14 mouse cellular contexts compared by ENCODE assay signal in the genomic region with DNA sequence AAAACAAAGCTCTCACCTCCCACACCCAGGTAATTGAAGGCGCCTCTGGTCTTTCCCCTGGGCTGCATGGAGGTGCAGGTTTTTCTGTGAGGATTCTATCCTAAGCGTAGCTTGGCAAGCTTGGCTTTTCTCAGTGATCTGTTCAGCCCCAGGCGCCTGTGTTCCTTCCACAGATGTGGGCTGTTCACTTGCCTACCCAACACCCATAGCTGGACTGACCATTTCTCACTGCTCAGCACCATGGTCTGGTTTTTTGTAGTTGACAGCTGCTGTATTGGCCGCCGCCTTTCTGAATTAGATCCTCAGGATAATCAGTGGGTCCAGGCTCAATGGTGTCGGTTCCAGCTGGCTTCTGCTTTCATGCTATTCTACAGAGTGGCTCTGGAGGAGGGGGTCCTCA. TPM values are rescaled to one million over a fixed set of nuclear protein-coding genes. Genes with fewer than 3 reads are reported as not detected.
A peak's percentile ranks its signal among the peaks of the same experiment; 100 is the strongest.
DNase-seq lines count a peak whose midpoint lies in the region; ATAC-seq and TF ChIP-seq lines count a peak whose summit lies in the region.
"Had no signal": no experiment of that assay in that cellular context is flagged by ENCODE, and none has a peak within 500 bp of the region (broad histone marks: within the 10 kb centered on the region; RNA-seq: fewer than 3 reads in every experiment).

No protein-coding gene starts in this region.

- no peak overlapping the region for H3K4me3 ChIP-seq in forebrain, postnatal 0 days (ENCODE audit: low read depth, low read length)
- H3K4me3 ChIP-seq in midbrain, embryonic 15.5 days = no peak overlapping the region
- H3K4me3 ChIP-seq: limb, embryonic 13.5 days had no signal

- peak overlapping the region; percentile 50; the same call in 1 of the 2 replicates for H3K27ac ChIP-seq in forebrain, postnatal 0 days (ENCODE audit: low read depth, low read length)
- peak overlapping the region; percentile 60 for H3K27ac ChIP-seq in midbrain, embryonic 15.5 days
- H3K27ac ChIP-seq: limb, embryonic 13.5 days had no signal

- DNase-seq in heart, adult 11 months = peak; percentile 92
- DNase-seq in heart, adult 18-20 months = no peak
- DNase-seq in brain, embryonic 14.5 days (ENCODE audit: low read depth) = peak; percentile 40
- DNase-seq in forebrain, postnatal 0 days = peak; percentile 16
- DNase-seq in thymus, postnatal 14 days = no peak
- DNase-seq in c-Kit-positive CD71-positive TER-119-positive erythroid progenitor cells, embryonic 14.5 days (ENCODE audit: low spot score) = no peak
- DNase-seq: adrenal gland, postnatal 25 days; cerebellum, postnatal 36 days; layer of hippocampus, postnatal 36 days; lung, adult 2 months had no signal

- TF ChIP-seq CTCF in brain, embryonic 14.5 days (IDR thresholded peaks at IDR 0.05; ENCODE audit: borderline replicate concordance, extremely low read depth, insufficient read depth, insufficient read length) = no peak
- no peak for TF ChIP-seq CTCF in forebrain, postnatal 0 days (IDR thresholded peaks at IDR 0.05; ENCODE audit: low read depth)

- H3K9me3 ChIP-seq in forebrain, postnatal 0 days (ENCODE audit: low read length) = no peaks in the 10 kb centered on the region
- no peaks in the 10 kb centered on the region for H3K9me3 ChIP-seq in midbrain, embryonic 15.5 days
- H3K9me3 ChIP-seq: limb, embryonic 13.5 days had no signal

- no peaks in the 10 kb centered on the region for H3K36me3 ChIP-seq in forebrain, postnatal 0 days (ENCODE audit: insufficient read depth)
- no peaks in the 10 kb centered on the region for H3K36me3 ChIP-seq in midbrain, embryonic 15.5 days (replicated peaks)
- H3K36me3 ChIP-seq: limb, embryonic 13.5 days had no signal

- no peaks in the 10 kb centered on the region for H3K27me3 ChIP-seq in forebrain, postnatal 0 days (ENCODE audit: insufficient read depth, low read length)
- no peaks in the 10 kb centered on the region for H3K27me3 ChIP-seq in midbrain, embryonic 15.5 days (replicated peaks)

- H3K9ac ChIP-seq in forebrain, postnatal 0 days = no peak overlapping the region
- no peak overlapping the region for H3K9ac ChIP-seq in midbrain, embryonic 15.5 days
- H3K9ac ChIP-seq: limb, embryonic 13.5 days had no signal

- ATAC-seq in forebrain, postnatal 0 days = peak; percentile 42
- peak; percentile 25; the same call in 1 of the 2 replicates for ATAC-seq in midbrain, embryonic 15.5 days (replicated peaks)
- no peak for ATAC-seq in megakaryocyte-erythroid progenitor cell, adult 5-6 weeks (replicated peaks; ENCODE audit: low FRiP score, low TSS enrichment, poor library complexity, severe bottlenecking)
- ATAC-seq: intestine, postnatal 0 days had no signal

- 55% methylated on average over 6 of the region's 6 CpGs for WGBS in forebrain, postnatal 0 days
- 68% methylated on average over 6 of the region's 6 CpGs for WGBS in midbrain, embryonic 15.5 days

- no peaks in the 10 kb centered on the region for H3K4me1 ChIP-seq in forebrain, postnatal 0 days (ENCODE audit: insufficient read depth)
- peaks cover 34% of the 10 kb centered on the region for H3K4me1 ChIP-seq in midbrain, embryonic 15.5 days

- H3K4me2 ChIP-seq in forebrain, postnatal 0 days (ENCODE audit: low read depth) = no peak overlapping the region
- H3K4me2 ChIP-seq in midbrain, embryonic 15.5 days = no peak overlapping the region

- no peak for TF ChIP-seq POLR2A in brain, embryonic 14.5 days (IDR thresholded peaks at IDR 0.05; ENCODE audit: borderline replicate concordance, extremely low read depth, insufficient read depth, insufficient read length, poor library complexity, severe bottlenecking)

RNA-seq across cellular contexts. Expression of a gene that starts 26.0 kb away (rescaled TPM):
- under 1 TPM; 0.40 to 0.54 TPM for total RNA-seq in heart, adult 18-20 months (2021)
- 10.4 and 16.4 TPM in 2 replicates for polyA plus RNA-seq in brain, embryonic 14.5 days (2012; rRNA removed)
- 28.3 and 36.1 TPM in 2 replicates for total RNA-seq in forebrain, postnatal 0 days (2014; rRNA removed)
- polyA plus RNA-seq in forebrain, postnatal 0 days (2015; fragmentation: Nextera tagmentation; extraction: Ambion mirVana) = 24.9 and 30.8 TPM in 2 replicates
- 28.0 and 29.8 TPM in 2 replicates for polyA plus RNA-seq in midbrain, embryonic 15.5 days (2015; fragmentation: Nextera tagmentation; extraction: Ambion mirVana)
- 1.4 and 5.6 TPM in 2 replicates for total RNA-seq in megakaryocyte-erythroid progenitor cell, adult 5-6 weeks (2014; fragmentation: Nextera tagmentation)
- 1.2 TPM in 2 replicates for total RNA-seq in megakaryocyte-erythroid progenitor cell, adult 5-6 weeks (2017)

Comparison
In these comparisons a context has a peak if more than half of its experiments do, and no peak if none do; other contexts are left out.
1. DNase-seq: peak in heart, adult 11 months (single experiment), brain, embryonic 14.5 days (single experiment) and forebrain, postnatal 0 days (single experiment); none in heart, adult 18-20 months (0 of 2), thymus, postnatal 14 days (single experiment) and c-Kit-positive CD71-positive TER-119-positive erythroid progenitor cells, embryonic 14.5 days (single experiment).